Mouse (Mus musculus): ENCODE measurements at regions not wholly inside any gene's neighbourhood (a gene's known extent, or its start where the extent isn't known, plus 50 kb on each side); places are given as distances from the start of the nearest gene placed in this dataset.
A peak's percentile ranks its signal among the peaks of the same experiment; 100 is the strongest.

- no peak for DNase-seq (ENCODE audit: low read depth, low spot score)
These were observed 144.1 kb upstream of the Nrp1 start for GRCm38 (mm10) chr8:128214256-128214655.

GRCm38 (mm10) chr8:128218886-128219285 lies 139.5 kb upstream of the Nrp1 start:
- no peak for DNase-seq (ENCODE audit: low read depth, low spot score)

GRCm38 (mm10) chr8:128219539-128219938 lies 138.9 kb upstream of the Nrp1 start:
- no peak for DNase-seq (ENCODE audit: low read depth, low spot score)

- peak; percentile 43 for DNase-seq (ENCODE audit: low read depth, low spot score)
These were observed 135.3 kb upstream of the Nrp1 start for GRCm38 (mm10) chr8:128223092-128223491.

GRCm38 (mm10) chr8:128223522-128223921 lies 134.9 kb upstream of the Nrp1 start:
- DNase-seq (ENCODE audit: low read depth, low spot score), result peak; percentile 8

- peak; percentile 8 for DNase-seq (ENCODE audit: low read depth, low spot score)
These were observed 133.3 kb upstream of the Nrp1 start for GRCm38 (mm10) chr8:128225123-128225522.

- no peak for DNase-seq (ENCODE audit: low read depth, low spot score)
These were observed 123.3 kb upstream of the Nrp1 start for GRCm38 (mm10) chr8:128235071-128235470.

GRCm38 (mm10) chr8:128235527-128235926 lies 122.9 kb upstream of the Nrp1 start:
- no peak for DNase-seq (ENCODE audit: low read depth, low spot score)

GRCm38 (mm10) chr8:128236097-128236496 lies 122.3 kb upstream of the Nrp1 start:
- no peak for DNase-seq (ENCODE audit: low read depth, low spot score)

- no peak for DNase-seq (ENCODE audit: low read depth, low spot score)
These were observed 119.5 kb upstream of the Nrp1 start for GRCm38 (mm10) chr8:128238948-128239347.

- DNase-seq (ENCODE audit: low read depth, low spot score), result no peak
These were observed 118.6 kb upstream of the Nrp1 start for GRCm38 (mm10) chr8:128239783-128240182.

- DNase-seq (ENCODE audit: low read depth, low spot score), result no peak
These were observed 117.2 kb upstream of the Nrp1 start for GRCm38 (mm10) chr8:128241200-128241599.

GRCm38 (mm10) chr8:128242465-128243251 lies 115.7 kb upstream of the Nrp1 start:
- peak; percentile 8 for DNase-seq (ENCODE audit: low read depth, low spot score)

GRCm38 (mm10) chr8:128251723-128252122 lies 106.7 kb upstream of the Nrp1 start:
- DNase-seq (ENCODE audit: low read depth, low spot score), result no peak

- DNase-seq (ENCODE audit: low read depth, low spot score), result no peak
These were observed 97.6 kb upstream of the Nrp1 start for GRCm38 (mm10) chr8:128260836-128261235.

GRCm38 (mm10) chr8:128261367-128261766 lies 97.0 kb upstream of the Nrp1 start:
- DNase-seq (ENCODE audit: low read depth, low spot score), result no peak

- DNase-seq (ENCODE audit: low read depth, low spot score), result no peak
These were observed 95.0 kb upstream of the Nrp1 start for GRCm38 (mm10) chr8:128263251-128263947.

GRCm38 (mm10) chr8:128267261-128267660 lies 91.1 kb upstream of the Nrp1 start:
- no peak for DNase-seq (ENCODE audit: low read depth, low spot score)

GRCm38 (mm10) chr8:128268010-128268409 lies 90.4 kb upstream of the Nrp1 start:
- peak; percentile 39 for DNase-seq (ENCODE audit: low read depth, low spot score)

- DNase-seq (ENCODE audit: low read depth, low spot score), result no peak
These were observed 88.9 kb upstream of the Nrp1 start for GRCm38 (mm10) chr8:128269546-128269945.

GRCm38 (mm10) chr8:128272866-128273344 lies 85.5 kb upstream of the Nrp1 start:
- no peak for DNase-seq (ENCODE audit: low read depth, low spot score)

GRCm38 (mm10) chr8:128276475-128276874 lies 81.9 kb upstream of the Nrp1 start:
- DNase-seq (ENCODE audit: low read depth, low spot score), result no peak

- DNase-seq (ENCODE audit: low read depth, low spot score), result no peak
These were observed 75.6 kb upstream of the Nrp1 start for GRCm38 (mm10) chr8:128282802-128283201.
